Mouse (Mus musculus): ENCODE measurements around the gene Mgat5.
A peak's percentile ranks its signal among the peaks of the same experiment; 100 is the strongest.

The Mgat5 gene

DNA sequence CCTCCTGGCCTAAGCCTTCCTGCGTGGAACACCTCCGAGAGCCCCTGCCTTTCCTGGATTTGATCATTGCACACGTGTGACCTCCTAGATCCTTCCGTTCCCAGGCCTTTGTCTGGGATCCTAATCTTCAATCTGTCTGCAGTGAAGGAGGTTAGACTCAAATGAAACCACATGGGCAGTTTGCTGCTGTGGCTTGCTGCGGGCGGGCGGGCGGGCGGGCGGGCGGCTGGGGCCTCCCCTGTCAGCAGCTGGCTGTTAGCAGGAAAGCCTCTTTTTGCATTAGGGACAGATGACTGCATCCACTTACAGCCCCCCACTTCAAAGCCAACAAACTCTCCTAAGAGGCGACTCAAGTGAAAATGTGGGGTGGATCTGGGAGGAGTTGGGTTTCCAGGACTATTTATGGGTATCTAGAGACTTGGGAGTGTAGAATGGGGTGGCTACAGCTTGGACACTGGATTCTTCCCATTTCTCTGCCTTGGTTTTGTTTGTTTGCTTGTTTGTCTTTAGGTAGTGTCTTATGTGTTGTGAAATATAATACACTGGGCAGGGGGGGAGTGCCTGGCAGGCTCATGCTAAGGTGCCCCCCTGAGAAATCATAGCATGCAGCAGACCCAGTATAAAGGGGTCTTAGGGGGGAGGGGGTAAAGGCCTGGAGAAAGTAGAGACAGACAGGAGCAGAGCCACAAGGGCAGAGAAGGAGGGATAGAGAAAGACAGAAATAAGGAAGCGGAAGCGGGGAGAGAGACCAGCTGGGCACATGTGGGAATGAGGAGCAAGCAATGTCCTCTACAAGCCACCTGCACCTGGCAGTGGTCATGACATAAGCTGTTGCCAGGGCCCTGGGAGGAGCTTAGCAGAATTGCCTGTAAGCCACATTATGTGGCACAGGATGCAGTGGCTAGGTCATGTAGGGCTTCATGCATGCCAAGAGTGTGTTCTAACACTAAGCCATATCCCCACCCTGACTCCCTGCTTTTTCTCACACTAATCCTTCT lies 238.4 kb downstream of the Mgat5 start:
- DNase-seq, result peak; percentile 82

DNA sequence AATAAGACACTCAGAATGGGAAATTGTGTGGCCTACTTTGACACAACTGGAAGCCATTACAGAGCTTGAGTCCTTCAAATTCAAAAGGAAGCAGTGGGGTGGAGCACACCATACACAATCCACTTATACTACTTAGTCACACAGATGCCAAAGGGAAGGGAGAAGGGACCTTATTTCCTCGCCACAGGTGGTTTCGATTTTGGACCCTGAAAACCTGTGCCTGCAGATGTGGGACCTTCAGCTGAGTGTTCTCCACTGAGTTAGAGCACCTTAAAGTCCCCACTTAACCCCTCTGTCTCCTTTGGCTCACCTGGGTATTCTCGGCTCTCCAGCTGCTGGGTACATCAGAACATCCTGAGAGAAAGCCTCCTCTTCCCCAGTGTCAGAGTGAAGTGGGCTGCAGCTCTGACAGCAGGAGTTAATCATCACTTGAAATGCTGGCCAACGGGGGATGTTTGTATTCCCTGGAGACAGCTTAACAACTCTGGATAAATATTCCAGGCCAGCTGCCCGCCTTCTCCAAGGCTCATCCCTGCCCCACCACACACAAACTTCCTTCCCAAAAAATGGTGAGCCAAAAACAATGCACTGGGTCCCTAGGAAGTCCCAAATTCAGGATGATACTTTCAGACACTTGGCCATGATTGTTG lies 240.1 kb downstream of the Mgat5 start:
- no peak for DNase-seq

DNA sequence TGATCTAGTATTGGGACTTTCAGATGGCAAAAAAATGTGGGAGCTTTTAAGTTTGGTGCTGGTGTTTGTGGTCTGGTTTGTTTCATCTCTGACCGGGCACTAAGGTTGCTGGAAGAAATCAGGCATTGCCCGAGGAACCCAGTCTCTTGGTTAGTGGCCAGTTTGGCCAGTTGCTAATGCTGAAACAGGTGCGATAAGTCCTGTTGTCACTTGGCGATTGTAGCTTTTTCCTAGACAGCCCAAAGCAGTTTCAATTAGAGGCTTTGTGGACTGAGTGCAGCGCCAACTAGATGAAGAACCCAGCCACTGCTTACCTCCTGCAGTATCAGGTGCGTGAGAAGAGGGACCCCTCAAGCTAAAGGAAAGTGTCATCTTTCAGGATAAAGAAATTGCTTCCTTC lies 248.6 kb downstream of the Mgat5 start:
- DNase-seq, result no peak

DNA sequence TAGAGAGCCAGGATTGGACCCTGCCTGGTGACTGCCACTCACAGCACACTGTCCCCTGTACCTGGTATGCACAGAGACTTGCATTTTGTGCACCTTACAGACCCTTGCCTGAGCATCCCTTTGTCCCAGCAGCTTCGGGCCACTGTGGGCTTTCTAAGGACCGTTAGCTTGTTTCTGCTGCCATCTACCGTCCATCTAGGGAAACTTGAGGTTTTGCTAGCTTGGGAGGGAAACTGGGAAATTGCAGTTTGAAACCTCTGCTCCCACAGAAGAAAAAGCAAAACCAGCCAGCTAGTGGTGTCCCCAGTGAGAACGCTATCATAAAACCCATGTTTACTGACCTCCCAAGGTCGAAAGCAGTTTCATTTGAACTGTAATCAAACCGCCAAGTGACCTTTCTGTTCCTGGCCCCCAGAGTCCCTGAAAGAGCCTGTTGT lies 254.2 kb downstream of the Mgat5 start:
- peak; percentile 89 for DNase-seq

DNA sequence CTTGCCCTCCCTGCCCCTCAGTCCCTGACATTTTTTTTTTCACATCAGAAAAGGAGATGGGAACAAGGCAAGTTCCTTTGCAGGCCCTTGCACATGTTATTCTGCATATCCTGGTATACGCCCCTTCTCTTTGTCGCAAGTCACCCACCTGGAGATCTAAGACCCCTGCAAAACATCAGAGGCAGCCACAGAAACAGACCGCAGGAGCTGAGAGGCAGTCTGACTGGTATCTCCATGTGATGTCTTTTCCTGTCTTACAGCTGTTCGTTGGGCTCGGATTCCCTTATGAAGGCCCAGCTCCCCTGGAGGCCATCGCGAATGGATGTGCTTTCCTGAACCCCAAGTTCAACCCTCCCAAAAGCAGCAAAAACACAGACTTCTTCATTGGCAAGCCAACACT lies 254.8 kb downstream of the Mgat5 start:
- DNase-seq, result no peak

DNA sequence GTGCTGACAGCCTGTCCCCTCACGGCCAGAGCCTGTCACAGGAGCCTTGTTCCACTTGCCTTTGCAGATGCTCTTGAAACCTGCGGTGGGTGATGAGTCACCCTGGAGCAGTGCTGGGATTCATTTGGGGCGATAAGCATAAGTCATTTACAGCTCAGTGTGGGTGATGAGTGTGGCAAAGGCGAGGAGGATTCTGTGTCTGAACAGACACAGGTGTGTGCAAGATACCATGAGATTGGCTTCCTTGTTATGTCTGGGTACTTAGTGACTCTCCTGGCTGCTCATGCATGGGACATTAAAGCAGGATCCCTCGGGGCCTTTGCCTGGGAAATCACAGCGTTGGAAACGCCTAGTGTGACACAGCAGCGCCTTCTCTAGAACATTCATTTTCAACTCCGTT lies 256.2 kb downstream of the Mgat5 start:
- peak; percentile 51 for DNase-seq

DNA sequence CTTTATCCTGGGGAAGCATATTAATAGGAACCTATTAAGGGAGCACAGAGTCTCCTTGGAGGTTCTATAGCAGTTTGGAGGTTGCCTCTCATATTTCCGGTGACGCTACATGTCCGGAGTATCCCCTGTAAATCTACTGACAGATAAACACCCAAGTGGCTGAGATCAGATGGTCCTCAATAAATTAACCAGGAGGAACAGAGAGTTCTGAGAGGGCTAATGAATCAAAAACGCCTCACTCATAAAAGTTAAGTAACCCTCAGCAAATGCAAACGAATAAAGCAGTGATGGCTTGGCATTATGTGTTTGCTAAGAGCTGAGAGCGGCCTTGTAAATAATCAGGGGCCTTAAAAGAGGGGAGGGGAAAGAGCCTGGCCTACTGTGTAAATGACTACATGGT lies 259.2 kb downstream of the Mgat5 start:
- DNase-seq, result no peak

DNA sequence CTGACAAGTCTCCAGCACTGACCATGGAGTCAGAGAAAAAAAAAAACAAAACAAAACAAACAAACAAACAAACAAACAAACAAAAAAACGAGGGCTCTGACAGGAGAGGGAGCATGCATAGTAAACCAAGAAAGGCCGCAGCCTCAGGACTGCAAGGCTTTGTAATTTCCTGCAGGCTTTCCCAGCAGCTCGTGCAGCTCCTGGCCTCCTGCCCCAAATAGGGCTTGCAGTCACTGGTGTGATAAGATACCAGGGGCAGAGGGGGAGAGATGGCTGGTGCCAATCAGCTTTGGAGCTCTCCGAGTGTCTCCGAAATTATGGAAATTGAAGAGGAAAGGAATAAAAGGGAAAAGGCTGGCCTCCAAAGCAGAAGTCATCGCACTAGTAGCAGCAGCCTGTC lies 260.5 kb downstream of the Mgat5 start:
- no peak for DNase-seq

DNA sequence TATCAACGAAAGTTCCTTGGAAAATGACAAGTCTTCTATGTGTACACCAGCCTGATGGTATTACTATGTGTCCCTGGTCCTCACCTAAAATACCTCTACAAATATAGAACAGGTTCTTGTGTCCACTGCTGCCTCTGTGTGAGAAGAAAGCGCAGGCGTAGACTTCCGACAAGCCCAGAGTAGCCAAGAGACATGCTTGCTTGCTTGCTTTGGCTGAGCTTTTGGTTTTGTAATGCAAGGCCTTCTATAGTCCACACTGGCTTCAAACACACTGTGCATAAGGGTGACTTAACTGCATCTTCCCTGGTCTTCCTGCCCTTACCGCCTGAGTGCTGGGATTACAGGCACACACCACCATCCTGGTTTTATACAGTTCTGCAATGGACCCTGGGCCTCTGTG lies 262.4 kb downstream of the Mgat5 start:
- DNase-seq, result no peak

DNA sequence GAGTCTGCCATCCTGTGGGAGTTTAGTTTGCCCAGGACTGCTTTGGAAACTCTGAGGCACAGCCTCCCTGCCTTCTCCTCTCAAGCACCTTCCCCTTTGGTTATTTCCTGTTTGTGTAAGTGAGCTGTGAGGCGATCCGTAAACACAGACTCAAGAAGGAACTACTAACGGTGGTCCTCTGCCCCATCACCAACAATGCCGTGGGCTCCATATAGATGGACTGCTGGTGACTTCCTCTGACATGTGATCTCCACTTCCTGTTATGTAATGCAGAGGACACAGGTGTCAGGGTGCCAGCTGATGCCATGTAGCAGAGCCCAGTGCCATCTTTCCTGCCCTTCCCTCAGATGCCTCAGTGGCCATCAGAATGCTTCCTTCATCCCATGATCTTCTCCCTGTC lies 265.4 kb downstream of the Mgat5 start:
- DNase-seq, result no peak

DNA sequence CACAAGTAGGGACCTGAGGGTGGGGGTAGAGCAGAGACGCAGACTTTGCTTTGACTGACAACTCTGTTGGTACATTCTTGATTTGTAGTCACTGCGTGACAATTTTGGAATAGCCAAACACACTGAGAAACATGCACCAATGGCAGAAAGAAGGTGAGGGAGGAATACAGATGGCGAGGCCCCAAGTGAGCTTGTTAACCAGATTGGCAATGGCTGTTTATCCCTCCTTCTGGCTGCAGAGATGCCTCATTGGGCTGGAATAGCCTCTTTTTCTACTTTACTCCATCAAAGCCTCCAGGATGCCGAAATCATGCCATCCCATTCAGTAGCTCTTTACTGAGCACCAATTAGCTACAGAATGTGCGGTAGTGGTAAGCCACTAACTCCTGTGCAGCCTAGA lies 270.9 kb downstream of the Mgat5 start:
- DNase-seq, result no peak

DNA sequence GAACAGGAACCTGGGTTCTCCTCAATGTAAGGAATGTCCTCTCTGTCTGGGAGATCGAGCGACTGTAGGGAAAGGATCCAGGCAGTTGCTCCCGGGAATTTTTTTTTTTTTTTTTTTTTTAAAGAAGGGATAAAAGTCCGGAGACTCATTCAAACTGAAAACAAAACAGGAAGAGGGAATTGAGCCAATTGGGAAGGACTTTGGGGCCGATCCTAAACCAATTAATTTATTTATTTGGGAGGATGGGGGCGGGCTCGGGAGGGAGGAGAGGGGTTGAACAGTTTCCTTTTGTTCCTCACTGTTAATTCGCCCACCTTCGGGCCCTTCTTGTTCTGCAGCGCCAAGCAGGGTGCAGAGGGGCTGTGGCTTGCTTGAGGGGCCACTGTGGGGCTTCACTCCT lies 278.1 kb downstream of the Mgat5 start:
- no peak for DNase-seq

DNA sequence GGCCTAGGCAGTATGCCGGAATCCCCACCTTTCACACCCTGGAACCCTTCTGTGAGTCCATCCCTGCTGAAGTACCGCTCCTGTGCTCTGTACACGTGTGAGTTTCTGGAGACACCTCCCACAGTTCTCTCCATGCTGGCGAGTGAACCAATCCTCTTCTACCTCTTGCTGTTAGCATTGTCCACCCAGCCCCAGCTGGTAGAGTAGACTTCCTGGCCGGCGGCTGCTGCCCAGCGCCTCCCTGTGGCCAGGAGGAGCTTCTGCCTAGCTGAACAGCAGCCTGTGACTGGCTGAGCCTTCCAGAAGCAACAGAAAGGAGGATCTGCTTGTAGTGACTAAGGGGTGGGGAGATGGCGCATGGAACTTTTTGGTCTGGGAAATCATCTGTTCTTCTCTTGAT lies 279.4 kb downstream of the Mgat5 start:
- no peak for DNase-seq

DNA sequence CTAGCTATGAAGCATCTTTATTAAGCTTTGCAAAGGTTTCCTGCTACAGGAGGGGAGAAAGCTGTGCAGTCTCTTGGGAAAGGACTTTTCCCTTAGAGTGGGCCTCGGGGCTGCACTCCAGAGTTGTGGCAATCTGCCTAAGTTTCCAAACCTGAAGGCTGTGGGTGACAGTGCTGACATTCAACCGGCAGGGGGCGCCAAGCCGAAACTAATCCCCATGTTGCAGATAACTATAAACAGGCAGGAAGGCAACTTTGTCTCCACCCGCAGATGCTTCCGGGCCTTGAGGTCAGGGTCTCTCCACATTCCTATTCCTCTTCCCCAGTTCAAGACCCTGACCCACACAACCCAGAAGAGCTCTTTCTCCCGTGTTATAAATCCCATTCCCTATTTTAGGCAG lies 280.0 kb downstream of the Mgat5 start:
- peak; percentile 59 for DNase-seq

DNA sequence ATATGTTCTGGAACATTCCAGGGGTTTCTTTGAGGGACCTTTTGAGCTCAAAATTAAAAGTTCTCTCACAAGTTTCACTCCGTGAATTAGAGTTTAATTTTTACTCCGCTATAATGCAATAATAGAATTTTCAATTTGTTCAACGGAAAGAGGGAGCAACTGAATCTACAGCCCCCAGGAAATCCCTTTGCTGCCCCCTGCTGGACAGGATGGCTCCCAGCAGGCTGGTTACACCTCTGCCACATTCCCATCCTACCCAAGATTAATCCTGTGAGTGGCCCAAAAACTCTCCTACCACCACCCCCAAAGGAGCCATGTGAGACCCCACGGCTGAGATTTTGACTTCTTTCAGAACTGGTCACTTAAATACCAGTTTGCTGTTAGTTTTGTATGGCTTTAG lies 282.3 kb downstream of the Mgat5 start:
- DNase-seq, result no peak

DNA sequence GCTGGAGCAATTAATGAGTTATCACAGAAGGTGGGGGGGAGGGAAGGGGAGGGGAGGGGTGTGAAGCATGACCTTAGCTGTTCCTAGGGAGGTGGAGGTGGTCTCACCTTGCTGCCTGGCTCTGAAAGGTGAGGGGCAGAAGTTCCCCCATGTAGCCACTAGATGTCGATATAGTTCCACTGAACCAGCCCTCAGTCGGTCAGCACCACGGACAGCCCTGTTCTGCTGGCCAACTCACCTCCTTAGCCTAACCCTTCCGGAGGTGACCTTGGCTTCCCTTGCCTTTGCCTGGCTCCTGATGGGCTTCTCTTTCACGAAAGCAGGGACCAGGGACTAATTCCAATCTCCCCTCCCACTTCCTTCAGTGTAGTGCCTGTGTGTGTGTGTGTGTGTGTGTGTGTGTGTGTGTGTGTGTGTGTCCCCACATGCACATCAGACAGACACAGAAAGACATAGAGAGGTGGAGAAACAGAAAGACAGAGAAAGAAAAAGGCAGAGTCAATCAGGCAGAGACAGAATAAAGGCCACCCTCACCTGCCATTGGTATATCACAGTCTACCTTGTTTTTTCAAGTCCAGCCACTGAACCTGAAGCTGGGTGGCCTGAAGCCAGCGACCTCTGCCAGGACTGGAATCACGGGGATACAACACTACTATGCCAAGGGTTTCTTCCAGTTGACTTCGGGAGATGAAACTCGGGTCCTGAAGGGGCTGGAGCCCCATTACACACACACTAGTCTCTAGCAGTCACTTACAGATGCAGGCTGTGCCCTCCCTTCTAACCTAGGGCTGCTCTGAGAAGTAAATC lies 292.1 kb downstream of the Mgat5 start:
- peak; percentile 74 for DNase-seq

DNA sequence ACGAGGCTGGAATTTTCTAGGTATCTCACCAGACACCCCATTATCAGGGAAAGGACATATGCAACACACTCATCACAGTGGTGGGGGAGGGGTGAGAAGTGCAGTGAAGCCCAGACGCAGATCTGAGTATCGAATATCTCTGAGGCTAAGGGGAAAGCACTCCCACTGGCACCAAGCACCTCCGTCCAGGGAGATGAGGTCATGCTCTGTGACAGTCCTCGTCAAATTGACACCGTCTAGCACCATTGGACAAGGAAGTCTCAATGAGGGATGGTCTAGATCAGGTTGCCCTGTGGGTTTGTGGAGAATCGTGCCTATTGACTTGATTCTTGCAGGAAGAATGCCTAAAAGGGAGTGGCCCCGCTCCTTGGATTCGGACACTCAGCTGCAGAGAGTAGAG lies 293.9 kb downstream of the Mgat5 start:
- DNase-seq, result no peak

DNA sequence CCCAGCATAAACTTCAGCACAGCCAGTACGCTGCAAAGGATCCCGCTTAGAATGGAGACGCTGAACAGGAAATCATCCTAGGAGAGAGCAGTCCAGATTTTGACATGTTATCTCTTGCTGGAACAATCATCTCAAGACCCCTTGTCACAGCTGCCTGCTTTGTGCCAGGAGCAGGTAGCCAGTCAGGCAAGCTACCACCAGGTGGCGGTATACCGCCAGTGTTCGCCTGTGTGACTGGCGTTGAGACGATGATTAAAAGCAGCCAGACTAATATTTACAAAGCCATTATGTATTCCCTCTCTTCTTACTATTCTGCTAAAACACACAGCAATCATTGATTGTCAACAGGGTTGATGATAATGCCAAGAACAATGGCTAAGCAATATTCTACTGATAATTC lies 295.4 kb downstream of the Mgat5 start:
- peak; percentile 83 for DNase-seq

DNA sequence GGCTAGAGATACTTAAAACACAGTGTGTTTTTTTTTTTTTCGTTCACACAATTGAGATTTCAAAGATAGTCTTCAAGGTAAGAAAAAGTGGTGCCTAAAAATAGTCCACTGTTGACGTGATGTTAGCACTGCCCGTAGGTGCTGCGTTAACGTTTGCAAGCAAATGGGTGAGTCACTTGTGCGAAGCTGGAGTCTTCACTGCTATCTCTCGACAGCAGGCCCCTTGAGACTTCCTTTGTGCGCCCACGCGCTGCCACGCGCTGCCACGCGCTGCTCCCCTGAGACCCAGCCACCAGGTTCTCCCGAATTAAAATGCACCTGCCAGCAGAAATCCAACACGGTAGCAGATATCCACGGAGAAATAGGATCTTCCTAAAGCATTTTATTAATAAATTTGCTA lies 295.9 kb downstream of the Mgat5 start:
- no peak for DNase-seq

DNA sequence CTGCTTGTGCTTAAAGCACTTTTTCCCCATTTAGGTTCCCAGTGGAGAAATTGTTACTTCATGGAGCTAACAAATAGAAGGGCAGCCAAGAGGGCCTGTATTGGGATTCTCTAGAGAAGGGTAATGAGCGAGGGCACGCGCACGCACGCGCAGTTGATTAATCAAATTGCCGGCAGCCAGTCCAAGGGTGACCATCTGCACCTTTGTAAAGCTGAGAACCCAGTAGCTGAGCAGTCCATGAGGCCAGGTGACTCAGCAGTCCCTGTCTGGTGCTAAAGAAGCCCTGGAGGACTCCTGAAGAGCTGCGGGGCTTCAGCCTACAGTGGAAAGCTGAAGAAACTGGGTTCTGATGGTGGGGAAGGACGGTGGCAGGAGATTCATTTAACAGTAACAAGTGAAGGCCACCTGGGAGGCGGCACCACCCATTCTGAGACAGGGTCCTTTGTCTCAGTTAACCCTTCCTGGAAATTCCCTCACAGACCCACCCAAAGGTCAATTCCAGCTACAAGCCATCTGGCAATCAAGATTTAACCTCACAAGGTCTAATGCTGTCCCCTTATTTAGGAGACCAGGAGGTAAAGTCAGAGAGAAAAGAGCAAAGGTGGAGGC lies 302.3 kb downstream of the Mgat5 start:
- no peak for DNase-seq

DNA sequence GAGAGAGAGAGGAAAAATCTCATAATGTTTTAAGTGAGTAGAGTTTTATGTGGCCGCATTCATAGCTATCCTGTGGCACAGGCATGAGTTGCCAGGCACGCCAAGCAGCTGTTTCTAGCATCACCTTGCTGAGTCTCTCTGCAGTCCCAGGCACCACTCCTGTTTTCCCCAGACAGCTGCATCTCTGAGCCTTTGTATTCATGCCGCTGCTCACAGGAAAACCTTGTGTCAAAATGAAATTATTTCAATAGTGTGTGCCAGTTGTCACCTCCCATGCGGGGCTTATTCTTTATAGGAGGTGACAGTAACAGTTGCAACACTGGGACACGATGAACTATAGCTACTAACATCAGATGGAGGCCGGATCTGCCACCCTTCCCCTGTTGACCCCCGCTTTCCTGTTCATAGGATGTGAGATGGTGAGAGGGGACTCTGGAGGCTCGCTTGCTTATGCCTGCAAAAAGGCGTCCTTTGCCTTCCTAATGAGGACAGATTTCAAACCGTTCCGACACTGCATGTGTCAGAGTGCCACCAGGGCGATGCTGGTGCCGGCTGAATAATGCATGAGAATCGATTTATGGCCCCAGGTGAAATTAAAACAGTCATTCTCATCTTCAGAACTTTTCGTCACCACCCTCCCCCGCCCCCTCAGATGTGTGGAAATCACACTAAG lies 303.4 kb downstream of the Mgat5 start:
- no peak for DNase-seq

DNA sequence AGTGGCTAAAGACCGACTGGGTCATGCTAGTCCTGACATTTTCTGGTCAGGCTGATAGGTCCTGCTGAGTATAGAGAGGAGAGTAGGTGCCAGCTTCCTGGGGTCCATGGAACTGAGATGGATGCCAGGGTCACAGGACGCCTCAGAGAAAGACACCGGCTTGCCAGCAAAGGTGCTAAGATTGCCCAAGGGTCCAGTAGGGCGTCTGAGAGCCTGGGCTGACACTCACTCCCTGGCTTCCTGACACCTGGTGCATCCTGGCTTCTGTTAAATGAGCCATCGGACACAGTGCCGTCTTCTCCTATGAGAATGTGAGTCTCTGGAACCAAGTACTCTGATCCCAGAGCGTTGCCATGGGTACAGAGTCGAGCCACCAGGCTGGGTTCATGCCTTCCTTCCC lies 304.1 kb downstream of the Mgat5 start:
- no peak for DNase-seq

Measured in retina, postnatal 1 day (tissue).